Mouse (Mus musculus): Measurements from ENCODE around the gene Trim31. TPM values are rescaled to one million over a fixed set of nuclear protein-coding genes. Genes with fewer than 3 reads are reported as not detected.
A peak's percentile ranks its signal among the peaks of the same experiment; 100 is the strongest.

Trim31 gene
- polyA plus RNA-seq, 1 experiment from 2014 or later, result not detected

DNA sequence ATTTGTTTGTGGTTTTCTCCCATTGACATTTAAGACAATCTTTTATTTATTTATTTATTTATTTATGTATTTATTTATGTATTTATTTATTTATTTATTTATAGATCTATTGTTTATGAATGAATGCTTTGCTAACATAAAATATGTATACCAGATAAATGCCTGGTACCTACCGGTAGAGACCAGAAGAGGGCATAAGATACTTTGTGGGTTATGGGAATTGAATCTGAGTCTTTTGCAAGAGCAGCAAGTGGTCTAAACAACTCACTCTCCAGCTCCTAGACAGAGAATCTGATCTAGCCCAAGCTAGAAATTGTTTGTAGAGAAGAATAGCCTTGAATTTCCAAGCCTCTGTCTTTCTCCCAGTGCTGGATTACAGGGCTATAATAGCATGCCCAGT is 2.8 kb downstream of the Trim31 start:
- H3K4me1 ChIP-seq, result no peaks in the 10 kb centered on the region
- no peaks in the 10 kb centered on the region for H3K9me3 ChIP-seq
- H3K27ac ChIP-seq, result no peak overlapping the region
- 52% methylated on average over 1 of the region's 1 CpGs for WGBS
- H3K27me3 ChIP-seq (ENCODE audit: insufficient read depth, poor library complexity, severe bottlenecking), result no peaks in the 10 kb centered on the region
- H3K4me3 ChIP-seq, result no peak overlapping the region
- no peaks in the 10 kb centered on the region for H3K36me3 ChIP-seq
- DNase-seq (ENCODE audit: low spot score), result no peak

DNA sequence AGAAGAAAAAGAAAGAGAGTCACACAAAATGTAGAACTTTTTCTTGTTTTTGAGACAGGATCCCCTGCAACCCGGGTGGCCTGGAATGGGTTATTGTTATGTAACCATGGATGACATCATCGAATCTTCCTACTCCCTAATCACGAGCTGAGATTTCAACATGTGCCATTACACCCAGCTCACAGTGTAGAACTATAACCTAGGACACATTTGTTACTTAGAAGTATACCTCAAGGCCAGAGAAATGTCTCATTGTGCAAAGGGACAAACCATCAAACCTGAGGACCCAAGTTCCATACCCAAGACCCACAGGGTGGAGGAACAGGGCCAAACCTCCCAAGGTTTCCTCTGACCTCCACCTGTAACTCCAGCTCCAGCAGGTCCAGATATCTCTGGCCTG is 5.7 kb downstream of the Trim31 start:
- H3K4me1 ChIP-seq, result no peaks in the 10 kb centered on the region
- 63% methylated on average over 3 of the region's 3 CpGs for WGBS

DNA sequence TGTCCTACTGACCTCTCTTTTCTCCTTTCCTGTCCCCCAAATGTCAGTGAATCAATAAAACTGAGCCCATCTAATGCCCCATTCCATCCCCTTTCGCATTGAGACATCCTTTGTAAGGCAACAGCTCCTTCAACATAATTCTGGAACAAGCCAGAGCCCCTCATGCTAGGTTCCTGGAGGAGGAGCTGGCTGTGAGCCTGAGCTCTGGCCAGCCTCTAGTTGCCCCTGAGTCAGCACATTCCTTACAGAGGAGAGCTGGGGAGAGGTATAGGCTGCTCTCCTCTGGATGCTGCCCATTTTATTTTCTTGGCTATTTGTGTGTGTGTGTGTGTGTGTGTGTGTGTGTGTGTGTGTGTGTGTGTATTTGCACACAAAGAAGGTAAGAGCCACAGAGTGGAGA is 10.3 kb downstream of the Trim31 start:
- H3K4me1 ChIP-seq, result no peaks in the 10 kb centered on the region
- no peaks in the 10 kb centered on the region for H3K9me3 ChIP-seq
- DNase-seq (ENCODE audit: low spot score), result no peak
- no peak overlapping the region for H3K4me3 ChIP-seq
- no peak overlapping the region for H3K27ac ChIP-seq
- H3K27me3 ChIP-seq (ENCODE audit: insufficient read depth, poor library complexity, severe bottlenecking), result peaks cover 5% of the 10 kb centered on the region; the same call in 1 of the 2 replicates
- H3K36me3 ChIP-seq, result no peaks in the 10 kb centered on the region
- WGBS, result 45% methylated on average over 1 of the region's 1 CpGs

More for the DNA sequence above, 5.7 kb downstream of the Trim31 start:
- Histone ChIP-seq H3K9me3 (no peaks in the 10 kb centered on the region), H3K4me3 (no peak overlapping the region), H3K27ac (no peak overlapping the region), H3K36me3 (no peaks in the 10 kb centered on the region), H3K27me3 (ENCODE audit: insufficient read depth, poor library complexity, severe bottlenecking) (no peaks in the 10 kb centered on the region)
- no peak for DNase-seq (ENCODE audit: low spot score)

DNA sequence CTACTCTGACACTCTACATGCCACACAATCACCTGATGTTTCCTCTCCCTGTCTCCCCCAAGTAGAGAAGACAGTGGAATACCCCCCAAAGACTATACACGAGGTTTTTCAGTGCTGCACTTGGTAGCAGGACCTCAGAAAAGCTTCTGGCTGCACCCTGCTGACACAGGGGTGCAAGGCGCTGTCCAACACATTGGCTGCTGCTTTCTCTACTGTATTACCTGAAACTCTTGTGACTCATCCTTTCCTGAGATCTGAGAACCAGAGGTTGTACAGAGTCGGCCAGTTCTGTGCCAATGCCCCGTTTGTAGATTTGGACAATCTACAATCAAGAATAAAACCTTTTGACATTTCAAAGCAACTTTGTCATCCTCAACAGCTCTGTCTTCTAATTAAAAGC is 11.9 kb downstream of the Trim31 start:
- H3K27me3 ChIP-seq (ENCODE audit: insufficient read depth, poor library complexity, severe bottlenecking), result peaks cover 5% of the 10 kb centered on the region; the same call in 1 of the 2 replicates
- WGBS, result 45% methylated on average over 4 of the region's 4 CpGs
- DNase-seq (ENCODE audit: low spot score), result no peak
- no peaks in the 10 kb centered on the region for H3K36me3 ChIP-seq
- H3K4me3 ChIP-seq, result no peak overlapping the region
- H3K4me1 ChIP-seq, result no peaks in the 10 kb centered on the region
- no peak overlapping the region for H3K27ac ChIP-seq
- no peaks in the 10 kb centered on the region for H3K9me3 ChIP-seq

DNA sequence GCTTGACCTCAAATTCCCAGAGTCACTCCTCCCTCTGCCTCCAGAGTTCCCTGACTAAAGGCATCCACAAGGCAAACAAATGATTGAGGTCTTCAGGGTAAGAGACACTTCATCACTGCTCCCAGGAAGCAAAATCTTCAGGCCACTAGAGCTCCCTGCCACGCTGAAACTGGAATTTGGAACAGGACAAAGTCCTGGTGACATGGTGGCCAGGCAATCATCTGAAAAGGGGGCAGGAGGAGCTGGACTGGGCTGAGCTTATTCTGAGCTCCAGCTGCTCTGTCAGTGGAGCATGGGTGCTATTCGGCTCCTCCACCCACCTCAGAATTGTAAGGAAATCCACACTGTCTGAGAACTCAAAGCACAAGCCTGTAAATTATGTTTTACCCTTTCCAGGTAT is 14.1 kb downstream of the Trim31 start:
- WGBS, result 63% methylated on average over 2 of the region's 2 CpGs
- Histone ChIP-seq H3K9me3 (no peaks in the 10 kb centered on the region), H3K4me1 (no peaks in the 10 kb centered on the region), H3K27ac (no peak overlapping the region), H3K36me3 (no peaks in the 10 kb centered on the region), H3K27me3 (ENCODE audit: insufficient read depth, poor library complexity, severe bottlenecking) (peaks cover 5% of the 10 kb centered on the region; the same call in 1 of the 2 replicates), H3K4me3 (no peak overlapping the region)
- DNase-seq (ENCODE audit: low spot score), result peak; percentile 25

DNA sequence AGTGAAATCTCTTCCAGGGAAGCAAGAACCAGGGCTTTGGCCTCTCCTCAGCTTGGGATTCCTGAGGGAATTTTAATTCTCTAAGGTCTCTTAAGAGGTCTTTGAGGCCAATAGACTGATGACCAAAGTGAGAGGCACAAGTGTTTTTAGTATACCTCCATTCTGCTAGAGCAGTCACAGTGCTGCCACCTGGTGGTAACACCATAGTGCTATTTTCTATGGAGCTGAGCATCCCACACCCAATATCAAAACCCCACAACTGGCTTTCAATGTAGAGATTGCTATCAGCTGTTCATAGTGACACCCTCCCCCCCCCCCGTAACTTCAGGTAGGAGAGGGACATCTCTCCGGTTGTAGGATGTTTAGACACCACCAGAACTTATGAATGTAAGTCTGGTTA is 16.2 kb downstream of the Trim31 start:
- peaks cover 5% of the 10 kb centered on the region; the same call in 1 of the 2 replicates for H3K27me3 ChIP-seq (ENCODE audit: insufficient read depth, poor library complexity, severe bottlenecking)
- no peak overlapping the region for H3K4me3 ChIP-seq
- H3K9me3 ChIP-seq, result no peaks in the 10 kb centered on the region
- H3K27ac ChIP-seq, result no peak overlapping the region
- 6% methylated on average over 2 of the region's 2 CpGs for WGBS
- no peaks in the 10 kb centered on the region for H3K4me1 ChIP-seq
- H3K36me3 ChIP-seq, result no peaks in the 10 kb centered on the region
- no peak for DNase-seq (ENCODE audit: low spot score)

DNA sequence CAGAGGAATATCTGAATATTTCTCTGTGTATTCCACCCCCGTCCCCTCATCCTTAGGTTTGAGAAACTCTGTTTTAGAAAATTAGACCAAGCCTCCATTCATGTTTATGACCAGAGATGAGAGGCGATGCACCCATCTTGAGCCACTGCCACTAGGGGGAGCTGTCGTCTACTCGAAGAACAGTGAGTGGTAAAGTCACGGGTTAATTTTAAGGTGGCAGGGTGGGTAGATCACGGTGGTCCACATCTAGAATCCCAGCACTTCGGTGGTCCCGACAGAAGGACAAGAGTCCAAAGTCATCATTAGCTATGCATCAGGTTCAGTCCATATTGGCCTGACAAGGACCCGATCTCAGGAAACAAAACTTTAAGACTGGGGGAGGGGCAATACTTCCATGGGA is 17.2 kb downstream of the Trim31 start:
- Histone ChIP-seq H3K4me3 (no peak overlapping the region), H3K27ac (no peak overlapping the region), H3K27me3 (ENCODE audit: insufficient read depth, poor library complexity, severe bottlenecking) (no peaks in the 10 kb centered on the region), H3K36me3 (no peaks in the 10 kb centered on the region), H3K9me3 (no peaks in the 10 kb centered on the region), H3K4me1 (no peaks in the 10 kb centered on the region)
- DNase-seq (ENCODE audit: low spot score), result no peak
- 13% methylated on average over 9 of the region's 9 CpGs for WGBS

DNA sequence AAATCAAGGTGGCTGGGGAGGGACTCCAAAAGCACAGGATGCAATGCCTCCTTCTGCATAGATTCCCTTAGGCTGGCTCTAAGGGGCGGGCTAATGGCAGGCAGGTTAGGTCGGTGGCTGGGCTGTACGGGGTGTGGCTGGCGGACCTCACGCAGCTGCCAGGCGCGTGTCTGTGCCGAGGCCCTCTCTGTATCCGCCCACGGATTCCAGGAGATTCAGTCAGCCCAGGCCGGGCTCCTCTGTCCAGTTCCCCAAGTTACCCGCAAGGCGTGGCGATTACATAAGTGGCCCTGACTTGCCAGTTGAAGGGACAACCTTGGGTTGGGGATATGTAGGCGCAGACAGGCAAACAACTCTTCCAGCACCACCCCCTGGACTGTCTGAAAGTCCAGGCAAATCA is 22.3 kb downstream of the Trim31 start:
- DNase-seq (ENCODE audit: low spot score), result no peak
- Histone ChIP-seq H3K4me3 (no peak overlapping the region), H3K9me3 (no peaks in the 10 kb centered on the region), H3K27ac (no peak overlapping the region), H3K27me3 (ENCODE audit: insufficient read depth, poor library complexity, severe bottlenecking) (no peaks in the 10 kb centered on the region), H3K36me3 (no peaks in the 10 kb centered on the region), H3K4me1 (no peaks in the 10 kb centered on the region)
- WGBS, result 42% methylated on average over 15 of the region's 15 CpGs

DNA sequence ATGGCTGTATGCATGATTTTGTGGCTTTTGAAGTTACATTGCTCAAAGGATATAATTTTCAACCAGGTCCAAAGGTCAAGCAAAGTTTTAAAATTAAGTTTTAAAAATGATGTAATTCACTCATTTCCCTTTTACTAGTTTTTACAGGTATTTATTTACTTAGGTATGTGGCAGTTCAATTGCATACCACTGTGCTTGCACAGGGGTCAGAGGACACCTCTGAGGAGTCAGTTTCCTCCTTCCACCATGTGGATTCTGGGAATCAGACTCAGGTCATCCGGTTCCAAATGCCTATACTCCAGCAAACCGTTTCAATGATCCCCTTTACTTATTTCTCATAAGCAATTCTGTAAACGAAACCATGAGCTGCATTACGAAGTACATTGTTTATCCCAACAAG is 24.8 kb downstream of the Trim31 start:
- DNase-seq (ENCODE audit: low spot score), result no peak
- no peaks in the 10 kb centered on the region for H3K9me3 ChIP-seq
- no peak overlapping the region for H3K27ac ChIP-seq
- no peaks in the 10 kb centered on the region for H3K27me3 ChIP-seq (ENCODE audit: insufficient read depth, poor library complexity, severe bottlenecking)
- H3K4me3 ChIP-seq, result no peak overlapping the region
- 81% methylated on average over 4 of the region's 4 CpGs for WGBS
- no peaks in the 10 kb centered on the region for H3K4me1 ChIP-seq
- H3K36me3 ChIP-seq, result no peaks in the 10 kb centered on the region

DNA sequence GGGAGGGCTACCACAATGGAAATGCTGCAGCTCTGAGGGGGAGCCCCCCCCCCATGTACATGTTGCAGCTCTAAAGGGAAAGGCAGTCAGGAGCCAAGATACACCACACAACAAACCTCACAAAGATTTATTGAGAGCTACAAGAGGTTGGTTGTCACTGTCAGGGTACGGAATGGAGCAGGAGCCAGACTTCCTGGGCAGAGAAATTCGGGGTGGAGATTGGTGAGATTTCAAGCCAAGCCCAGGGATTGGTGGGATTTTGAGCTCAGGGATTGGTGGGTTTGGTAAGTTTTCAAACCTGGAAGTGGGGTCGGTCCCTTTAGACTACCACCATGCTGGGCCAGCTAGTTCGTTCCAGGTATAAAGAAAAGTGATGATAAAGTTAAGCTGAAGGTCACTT is 25.6 kb downstream of the Trim31 start:
- H3K27me3 ChIP-seq (ENCODE audit: insufficient read depth, poor library complexity, severe bottlenecking), result no peaks in the 10 kb centered on the region
- H3K9me3 ChIP-seq, result no peaks in the 10 kb centered on the region
- H3K4me3 ChIP-seq, result no peak overlapping the region
- 62% methylated on average over 4 of the region's 4 CpGs for WGBS
- H3K27ac ChIP-seq, result no peak overlapping the region
- no peak for DNase-seq (ENCODE audit: low spot score)
- no peaks in the 10 kb centered on the region for H3K4me1 ChIP-seq
- H3K36me3 ChIP-seq, result no peaks in the 10 kb centered on the region

DNA sequence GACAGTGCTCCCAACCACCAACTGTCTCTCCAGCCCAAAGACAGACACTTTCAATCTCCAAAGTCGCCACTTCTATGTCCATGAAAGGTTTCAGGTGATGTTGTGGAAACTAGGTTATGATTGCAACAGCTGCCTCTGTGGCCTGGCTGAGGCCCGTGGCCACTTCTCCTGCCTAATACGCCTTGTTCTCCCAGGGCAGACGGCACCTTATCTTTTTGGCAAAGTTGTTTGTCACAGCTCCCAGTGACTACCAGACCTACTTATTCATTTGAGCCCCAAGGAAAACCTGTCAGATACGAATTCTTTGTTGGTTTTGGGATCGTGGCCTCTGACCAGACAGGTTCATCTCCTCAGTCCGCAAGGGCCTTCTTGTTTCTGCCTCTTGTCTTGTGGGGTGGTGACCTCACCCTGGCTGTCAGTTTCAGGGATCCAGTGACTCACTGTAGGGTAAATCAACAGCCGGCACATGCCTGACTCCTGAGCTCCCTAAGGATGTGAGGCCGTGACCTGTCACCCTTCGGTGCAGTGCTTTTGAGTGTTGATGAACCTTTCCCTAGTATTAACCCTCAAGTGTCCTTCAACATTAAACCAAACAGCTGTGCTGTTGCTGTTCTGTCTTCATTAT is 29.7 kb downstream of the Trim31 start:
- WGBS, result 36% methylated on average over 10 of the region's 10 CpGs

DNA sequence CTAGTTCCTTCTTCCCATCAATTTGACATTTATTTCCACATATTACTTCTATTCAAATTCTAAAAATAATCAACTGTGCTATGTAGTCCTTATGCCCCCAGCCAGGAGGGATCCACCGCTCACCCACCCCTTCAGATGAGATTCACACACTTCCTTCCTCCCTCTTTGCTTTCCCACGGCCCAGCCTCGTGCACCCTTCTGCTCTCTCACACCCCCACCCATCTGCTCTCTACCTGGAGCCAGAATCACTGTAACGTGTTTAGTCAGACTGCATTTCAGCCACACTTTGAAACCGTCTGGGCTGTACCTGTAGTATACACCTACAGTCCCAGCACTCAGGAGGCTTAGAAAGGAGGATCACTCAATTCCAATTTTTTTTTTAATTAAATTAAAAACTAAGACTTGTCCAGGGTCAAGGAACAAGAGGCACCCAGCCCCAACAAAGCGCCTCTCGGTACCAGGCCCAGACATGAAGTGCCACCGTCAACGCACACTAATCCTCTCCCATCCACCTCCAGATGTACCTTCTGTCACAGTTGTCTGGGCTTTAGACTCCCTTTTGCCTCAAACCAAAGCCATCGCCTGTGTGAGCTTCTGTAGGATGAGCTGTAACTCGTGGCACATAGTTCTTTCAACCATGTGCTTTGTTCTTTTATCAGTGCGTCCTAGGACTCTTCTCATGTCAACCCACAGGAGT is 31.5 kb downstream of the Trim31 start:
- no peak overlapping the region for H3K4me3 ChIP-seq
- H3K4me1 ChIP-seq, result no peaks in the 10 kb centered on the region
- DNase-seq (ENCODE audit: low spot score), result peak; percentile 70
- no peaks in the 10 kb centered on the region for H3K36me3 ChIP-seq
- no peaks in the 10 kb centered on the region for H3K9me3 ChIP-seq
- no peak overlapping the region for H3K27ac ChIP-seq
- 70% methylated on average over 12 of the region's 12 CpGs for WGBS
- H3K27me3 ChIP-seq (ENCODE audit: insufficient read depth, poor library complexity, severe bottlenecking), result peaks cover 8% of the 10 kb centered on the region; the same call in 1 of the 2 replicates

More for the DNA sequence above, 29.7 kb downstream of the Trim31 start:
- Histone ChIP-seq H3K9me3 (no peaks in the 10 kb centered on the region), H3K27me3 (ENCODE audit: insufficient read depth, poor library complexity, severe bottlenecking) (peaks cover 5% of the 10 kb centered on the region; the same call in 1 of the 2 replicates), H3K36me3 (no peaks in the 10 kb centered on the region), H3K27ac (no peak overlapping the region), H3K4me1 (no peaks in the 10 kb centered on the region), H3K4me3 (no peak overlapping the region)
- DNase-seq (ENCODE audit: low spot score), result no peak

DNA sequence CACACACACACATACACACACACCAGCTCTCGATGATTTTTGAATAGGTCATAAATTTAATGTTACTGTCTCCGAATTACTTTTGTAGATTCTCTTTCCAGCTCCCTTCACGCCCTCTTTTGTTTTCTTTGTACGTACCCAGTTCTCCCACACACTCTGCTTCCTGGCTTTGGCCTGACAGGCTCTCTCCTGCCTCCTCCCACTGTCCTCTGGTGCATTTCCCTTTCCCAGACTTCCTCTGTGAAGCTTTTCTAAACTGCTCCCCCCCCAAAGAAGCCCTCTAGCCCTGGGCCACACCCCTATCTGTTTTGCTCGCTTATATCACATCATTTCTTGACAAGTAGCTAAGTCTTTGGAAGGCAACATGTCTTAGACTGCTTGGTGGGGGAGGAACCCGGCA is 32.3 kb downstream of the Trim31 start:
- Histone ChIP-seq H3K27me3 (ENCODE audit: insufficient read depth, poor library complexity, severe bottlenecking) (peaks cover 8% of the 10 kb centered on the region; the same call in 1 of the 2 replicates), H3K4me1 (no peaks in the 10 kb centered on the region), H3K27ac (no peak overlapping the region), H3K4me3 (no peak overlapping the region), H3K36me3 (no peaks in the 10 kb centered on the region), H3K9me3 (no peaks in the 10 kb centered on the region)
- DNase-seq (ENCODE audit: low spot score), result no peak
- 68% methylated on average over 6 of the region's 6 CpGs for WGBS

Data from heart, embryonic 10.5 days (tissue).